Mouse (Mus musculus): ENCODE data around the gene Nbeal2.

- TF ChIP-seq ZNF384 (IDR thresholded peaks at IDR 0.05; ENCODE audit: low read depth, low read length), result no peak
- TF ChIP-seq HCFC1 (IDR thresholded peaks at IDR 0.05; ENCODE audit: borderline replicate concordance, insufficient read depth, low read length), result no peak
- no peak for TF ChIP-seq CHD2 (IDR thresholded peaks at IDR 0.05; ENCODE audit: low read depth, low read length)
Measured at GRCm38 (mm10) chr9:110623416-110624195, 30.4 kb downstream of the Nbeal2 start.

All from ES-E14 (cell line).